ENCODE assay signal across 40 mouse cellular contexts in the genomic region with DNA sequence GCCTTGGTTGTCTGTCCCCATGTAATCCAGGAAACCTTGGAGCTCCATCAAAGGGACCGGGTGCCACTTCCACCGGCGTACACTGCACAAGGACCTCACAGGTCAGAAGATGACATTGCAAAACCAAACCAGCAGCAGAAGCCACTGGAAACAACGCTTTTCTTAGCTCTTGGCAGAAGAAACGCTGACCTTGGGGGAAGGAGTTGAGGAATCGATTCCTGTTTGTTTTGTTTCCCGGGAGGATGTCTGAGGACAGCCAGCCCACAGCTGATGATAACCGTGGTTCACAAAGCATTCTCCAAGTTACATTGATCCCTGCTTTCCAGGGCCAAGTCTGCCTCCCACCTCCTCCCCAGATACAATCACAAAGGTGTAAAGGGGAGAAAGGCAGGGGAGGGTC. TPM values are rescaled to one million over a fixed set of nuclear protein-coding genes. Genes with fewer than 3 reads are reported as not detected.
DNase-seq lines count a peak whose midpoint lies in the region; ATAC-seq lines count a peak whose summit lies in the region.
"Had no signal": no experiment of that assay in that cellular context is flagged by ENCODE, and none has a peak within 500 bp of the region (broad histone marks: within the 10 kb centered on the region; RNA-seq: fewer than 3 reads in every experiment).

No protein-coding gene starts in this region.

- no peak overlapping the region for H3K4me3 ChIP-seq in embryonic facial prominence, embryonic 14.5 days (ENCODE audit: low read depth, low read length)
- no peak overlapping the region for H3K4me3 ChIP-seq in embryonic facial prominence, embryonic 10.5 days
- no peak overlapping the region for H3K4me3 ChIP-seq in midbrain, embryonic 11.5 days (ENCODE audit: low read depth, low read length)
- no peak overlapping the region for H3K4me3 ChIP-seq in midbrain, embryonic 14.5 days (replicated peaks; ENCODE audit: low read depth, low read length)
- no peak overlapping the region for H3K4me3 ChIP-seq in limb, embryonic 15.5 days
- no peak overlapping the region for H3K4me3 ChIP-seq in intestine, embryonic 15.5 days (replicated peaks)
- no peak overlapping the region for H3K4me3 ChIP-seq in forebrain, embryonic 12.5 days (replicated peaks)
- H3K4me3 ChIP-seq: embryonic facial prominence, embryonic 13.5 days; forebrain, embryonic 13.5 days; heart, embryonic 12.5 days; hindbrain, embryonic 15.5 days; kidney, embryonic 15.5 days; left cerebral cortex, adult 2 months had no signal

- H3K9me3 ChIP-seq in embryonic facial prominence, embryonic 14.5 days (ENCODE audit: control insufficient read depth, low read length): no peaks in the 10 kb centered on the region
- H3K9me3 ChIP-seq in embryonic facial prominence, embryonic 10.5 days: no peaks in the 10 kb centered on the region
- no peaks in the 10 kb centered on the region for H3K9me3 ChIP-seq in midbrain, embryonic 11.5 days (ENCODE audit: control insufficient read depth, low read length)
- H3K9me3 ChIP-seq in midbrain, embryonic 14.5 days (ENCODE audit: control insufficient read depth, low read length): no peaks in the 10 kb centered on the region
- no peaks in the 10 kb centered on the region for H3K9me3 ChIP-seq in limb, embryonic 15.5 days
- no peaks in the 10 kb centered on the region for H3K9me3 ChIP-seq in intestine, embryonic 15.5 days
- no peaks in the 10 kb centered on the region for H3K9me3 ChIP-seq in forebrain, embryonic 12.5 days
- H3K9me3 ChIP-seq: embryonic facial prominence, embryonic 13.5 days; forebrain, embryonic 13.5 days; heart, embryonic 12.5 days; hindbrain, embryonic 15.5 days; kidney, embryonic 15.5 days had no signal

- H3K4me1 ChIP-seq in embryonic facial prominence, embryonic 14.5 days (ENCODE audit: control insufficient read depth, insufficient read depth, low read length): peaks cover 6% of the 10 kb centered on the region; the same call in 1 of the 2 replicates
- H3K4me1 ChIP-seq in embryonic facial prominence, embryonic 10.5 days: peaks cover 10% of the 10 kb centered on the region
- H3K4me1 ChIP-seq in midbrain, embryonic 11.5 days (ENCODE audit: control insufficient read depth, insufficient read depth, low read length): no peaks in the 10 kb centered on the region
- no peaks in the 10 kb centered on the region for H3K4me1 ChIP-seq in midbrain, embryonic 14.5 days (ENCODE audit: control insufficient read depth, insufficient read depth, low read length)
- H3K4me1 ChIP-seq in limb, embryonic 15.5 days: peaks cover 20% of the 10 kb centered on the region; the same call in 1 of the 2 replicates
- H3K4me1 ChIP-seq in intestine, embryonic 15.5 days (replicated peaks): 0 out of 2 replicates have a peak, but pooled peaks cover under 1% of the 10 kb centered on the region
- H3K4me1 ChIP-seq in forebrain, embryonic 12.5 days: no peaks in the 10 kb centered on the region
- H3K4me1 ChIP-seq: forebrain, embryonic 13.5 days; heart, embryonic 12.5 days; hindbrain, embryonic 15.5 days; kidney, embryonic 15.5 days had no signal

- no peak overlapping the region for H3K9ac ChIP-seq in embryonic facial prominence, embryonic 14.5 days (ENCODE audit: low read depth, low read length)
- H3K9ac ChIP-seq in midbrain, embryonic 11.5 days (ENCODE audit: low read length): no peak overlapping the region
- H3K9ac ChIP-seq in midbrain, embryonic 14.5 days (replicated peaks; ENCODE audit: low read length): no peak overlapping the region
- H3K9ac ChIP-seq in limb, embryonic 15.5 days: no peak overlapping the region
- no peak overlapping the region for H3K9ac ChIP-seq in intestine, embryonic 15.5 days
- no peak overlapping the region for H3K9ac ChIP-seq in forebrain, embryonic 12.5 days
- H3K9ac ChIP-seq: embryonic facial prominence, embryonic 13.5 days; forebrain, embryonic 13.5 days; heart, embryonic 12.5 days; hindbrain, embryonic 15.5 days; kidney, embryonic 15.5 days; liver, postnatal 0 days had no signal

- H3K27me3 ChIP-seq in embryonic facial prominence, embryonic 14.5 days (replicated peaks; ENCODE audit: control insufficient read depth, insufficient read depth, low read length): no peaks in the 10 kb centered on the region
- H3K27me3 ChIP-seq in embryonic facial prominence, embryonic 10.5 days (replicated peaks; ENCODE audit: low read depth, poor library complexity, severe bottlenecking): no peaks in the 10 kb centered on the region
- H3K27me3 ChIP-seq in midbrain, embryonic 11.5 days (ENCODE audit: control insufficient read depth, insufficient read depth, low read length): no peaks in the 10 kb centered on the region
- no peaks in the 10 kb centered on the region for H3K27me3 ChIP-seq in midbrain, embryonic 14.5 days (ENCODE audit: control insufficient read depth, insufficient read depth, low read length)
- H3K27me3 ChIP-seq in limb, embryonic 15.5 days: no peaks in the 10 kb centered on the region
- no peaks in the 10 kb centered on the region for H3K27me3 ChIP-seq in intestine, embryonic 15.5 days (replicated peaks)
- no peaks in the 10 kb centered on the region for H3K27me3 ChIP-seq in forebrain, embryonic 12.5 days
- H3K27me3 ChIP-seq: embryonic facial prominence, embryonic 13.5 days; forebrain, embryonic 13.5 days; hindbrain, embryonic 15.5 days; kidney, embryonic 15.5 days had no signal

- peak overlapping the region; percentile 19; the same call in 1 of the 2 replicates for H3K27ac ChIP-seq in embryonic facial prominence, embryonic 14.5 days (replicated peaks; ENCODE audit: low read depth, low read length)
- no peak overlapping the region for H3K27ac ChIP-seq in embryonic facial prominence, embryonic 10.5 days (replicated peaks)
- H3K27ac ChIP-seq in midbrain, embryonic 11.5 days (ENCODE audit: low read depth, low read length): no peak overlapping the region
- no peak overlapping the region for H3K27ac ChIP-seq in midbrain, embryonic 14.5 days (replicated peaks; ENCODE audit: low read depth, low read length)
- H3K27ac ChIP-seq in limb, embryonic 15.5 days: peak overlapping the region; percentile 75
- H3K27ac ChIP-seq in intestine, embryonic 15.5 days: no peak overlapping the region
- no peak overlapping the region for H3K27ac ChIP-seq in forebrain, embryonic 12.5 days
- H3K27ac ChIP-seq: forebrain, embryonic 13.5 days; hindbrain, embryonic 15.5 days; kidney, embryonic 15.5 days; left cerebral cortex, adult 2 months; macrophage had no signal

- no peak overlapping the region for H3K4me2 ChIP-seq in embryonic facial prominence, embryonic 14.5 days (ENCODE audit: low read depth, low read length)
- no peak overlapping the region for H3K4me2 ChIP-seq in midbrain, embryonic 11.5 days
- H3K4me2 ChIP-seq in midbrain, embryonic 14.5 days (ENCODE audit: low read length): no peak overlapping the region
- no peak overlapping the region for H3K4me2 ChIP-seq in limb, embryonic 15.5 days
- no peak overlapping the region for H3K4me2 ChIP-seq in intestine, embryonic 15.5 days (replicated peaks)
- H3K4me2 ChIP-seq in forebrain, embryonic 12.5 days: no peak overlapping the region
- H3K4me2 ChIP-seq: embryonic facial prominence, embryonic 13.5 days; forebrain, embryonic 13.5 days; heart, embryonic 12.5 days; hindbrain, embryonic 15.5 days; kidney, embryonic 15.5 days; liver, embryonic 11.5 days had no signal

- DNase-seq in embryonic facial prominence, embryonic 14.5 days (ENCODE audit: low spot score): no peak
- no peak for DNase-seq in embryonic facial prominence, embryonic 10.5 days (ENCODE audit: low spot score)
- peak; percentile 62 for DNase-seq in midbrain, embryonic 11.5 days (ENCODE audit: low spot score, missing footprints)
- no peak for DNase-seq in midbrain, embryonic 14.5 days
- DNase-seq in adrenal gland, postnatal 14 days: peak; percentile 26
- DNase-seq: cerebellum, adult 11-12 months; cerebellum, adult 9-11 months; embryo, embryonic 11 days; gastrocnemius, postnatal 14 days; kidney, adult 18-20 months; kidney, postnatal 25 days had no signal

- 59% methylated on average over 8 of the region's 8 CpGs for WGBS in embryonic facial prominence, embryonic 14.5 days
- 76% methylated on average over 8 of the region's 8 CpGs for WGBS in embryonic facial prominence, embryonic 10.5 days
- WGBS in midbrain, embryonic 11.5 days: 68% methylated on average over 8 of the region's 8 CpGs
- WGBS in midbrain, embryonic 14.5 days: 80% methylated on average over 8 of the region's 8 CpGs
- 73% methylated on average over 8 of the region's 8 CpGs for WGBS in limb, embryonic 15.5 days
- 58% methylated on average over 8 of the region's 8 CpGs for WGBS in intestine, embryonic 15.5 days
- 82% methylated on average over 8 of the region's 8 CpGs for WGBS in forebrain, embryonic 12.5 days

- H3K36me3 ChIP-seq in embryonic facial prominence, embryonic 14.5 days (ENCODE audit: control insufficient read depth, insufficient read depth, low read length): no peaks in the 10 kb centered on the region
- no peaks in the 10 kb centered on the region for H3K36me3 ChIP-seq in embryonic facial prominence, embryonic 10.5 days (replicated peaks)
- H3K36me3 ChIP-seq in midbrain, embryonic 11.5 days (ENCODE audit: control insufficient read depth, insufficient read depth, low read length): no peaks in the 10 kb centered on the region
- no peaks in the 10 kb centered on the region for H3K36me3 ChIP-seq in midbrain, embryonic 14.5 days (ENCODE audit: control insufficient read depth, insufficient read depth, low read length)
- H3K36me3 ChIP-seq in limb, embryonic 15.5 days: no peaks in the 10 kb centered on the region
- no peaks in the 10 kb centered on the region for H3K36me3 ChIP-seq in intestine, embryonic 15.5 days
- no peaks in the 10 kb centered on the region for H3K36me3 ChIP-seq in forebrain, embryonic 12.5 days (replicated peaks)
- H3K36me3 ChIP-seq: embryonic facial prominence, embryonic 13.5 days; heart, embryonic 12.5 days; hindbrain, embryonic 15.5 days; kidney, embryonic 15.5 days had no signal

- ATAC-seq in embryonic facial prominence, embryonic 14.5 days (ENCODE audit: low read depth): no peak
- ATAC-seq in midbrain, embryonic 11.5 days (ENCODE audit: low FRiP score): no peak
- no peak for ATAC-seq in midbrain, embryonic 14.5 days (ENCODE audit: low FRiP score, low TSS enrichment)
- ATAC-seq in limb, embryonic 15.5 days (ENCODE audit: insufficient number of reproducible peaks, low FRiP score, low TSS enrichment, low read depth): no peak
- ATAC-seq in intestine, embryonic 15.5 days: no peak
- ATAC-seq in forebrain, embryonic 12.5 days (ENCODE audit: low FRiP score): no peak
- ATAC-seq: activated CD4-positive, CD25-positive, alpha-beta regulatory T cell, adult 4 months; forebrain, embryonic 13.5 days; inflammation-experienced regulatory T-cells, adult 6 months; liver, postnatal 0 days; midbrain, embryonic 16.5 days had no signal

RNA-seq across cellular contexts. Expression of gene Agxt, which starts 11.0 kb away (rescaled TPM):
- not detected in 2 replicates for polyA plus RNA-seq in embryonic facial prominence, embryonic 14.5 days (2014; fragmentation: Nextera tagmentation; extraction: Ambion mirVana)
- polyA plus RNA-seq in embryonic facial prominence, embryonic 10.5 days (2016; fragmentation: Nextera tagmentation; extraction: Ambion mirVana): not detected in 2 replicates
- not detected in 2 replicates for polyA plus RNA-seq in midbrain, embryonic 11.5 days (2014; fragmentation: Nextera tagmentation; extraction: Ambion mirVana)
- not detected in 2 replicates for polyA plus RNA-seq in midbrain, embryonic 14.5 days (2014; fragmentation: Nextera tagmentation; extraction: Ambion mirVana)
- total RNA-seq in adrenal gland, postnatal 14 days (2021): 2.3 and 40.2 TPM in 2 replicates
- not detected in 2 replicates for polyA plus RNA-seq in limb, embryonic 15.5 days (2015; fragmentation: Nextera tagmentation; extraction: Ambion mirVana)
- 0.59 and 0.62 TPM in 2 replicates for polyA plus RNA-seq in intestine, embryonic 15.5 days (2015; fragmentation: Nextera tagmentation; extraction: Ambion mirVana)
- not detected in 2 replicates for polyA plus RNA-seq in forebrain, embryonic 12.5 days (2016; fragmentation: Nextera tagmentation; extraction: Ambion mirVana)
- total RNA-seq: CH12.LX; ES-E14; gastrocnemius, postnatal 14 days; heart, adult 18-20 months; hematopoietic stem cell, adult 5-6 weeks; layer of hippocampus, adult 18-20 months; layer of hippocampus, postnatal 10 days; left cerebral cortex, adult 2 months; left cerebral cortex, postnatal 25 days; neutrophil, adult 5-6 weeks had no signal
- polyA plus RNA-seq: activated CD4-positive, CD25-positive, alpha-beta regulatory T cell, adult 4 months; C2C12; embryonic facial prominence, embryonic 13.5 days; forebrain, embryonic 13.5 days; heart, embryonic 12.5 days; hindbrain, embryonic 15.5 days; inflammation-experienced regulatory T-cells, adult 6 months; lung, embryonic 16.5 days; macrophage; midbrain, embryonic 16.5 days; neural tube, embryonic 11.5 days; stomach, embryonic 14.5 days; testis, adult 2 months had no signal

RNA-seq across cellular contexts. Expression of gene Kif1a, which starts 22.3 kb away (rescaled TPM):
- 30.7 and 32.4 TPM in 2 replicates for polyA plus RNA-seq in embryonic facial prominence, embryonic 14.5 days (2014; fragmentation: Nextera tagmentation; extraction: Ambion mirVana)
- 23.9 and 27.5 TPM in 2 replicates for polyA plus RNA-seq in embryonic facial prominence, embryonic 10.5 days (2016; fragmentation: Nextera tagmentation; extraction: Ambion mirVana)
- polyA plus RNA-seq in midbrain, embryonic 11.5 days (2014; fragmentation: Nextera tagmentation; extraction: Ambion mirVana): 51.0 and 59.6 TPM in 2 replicates
- polyA plus RNA-seq in midbrain, embryonic 14.5 days (2014; fragmentation: Nextera tagmentation; extraction: Ambion mirVana): 228 and 350 TPM in 2 replicates
- total RNA-seq in adrenal gland, postnatal 14 days (2021): 18.5 and 25.5 TPM in 2 replicates
- 18.7 and 19.1 TPM in 2 replicates for polyA plus RNA-seq in limb, embryonic 15.5 days (2015; fragmentation: Nextera tagmentation; extraction: Ambion mirVana)
- polyA plus RNA-seq in intestine, embryonic 15.5 days (2015; fragmentation: Nextera tagmentation; extraction: Ambion mirVana): 18.3 and 21.4 TPM in 2 replicates
- polyA plus RNA-seq in forebrain, embryonic 12.5 days (2016; fragmentation: Nextera tagmentation; extraction: Ambion mirVana): 129 and 140 TPM in 2 replicates
- total RNA-seq: hematopoietic stem cell, adult 5-6 weeks; neutrophil, adult 5-6 weeks had no signal
- polyA plus RNA-seq: activated CD4-positive, CD25-positive, alpha-beta regulatory T cell, adult 4 months; inflammation-experienced regulatory T-cells, adult 6 months had no signal

RNA-seq across cellular contexts. Expression of gene 2310007B03Rik, which starts 36.7 kb away (rescaled TPM):
- 4.2 and 6.2 TPM in 2 replicates for polyA plus RNA-seq in embryonic facial prominence, embryonic 14.5 days (2014; fragmentation: Nextera tagmentation; extraction: Ambion mirVana)
- 0.87 and 1.5 TPM in 2 replicates for polyA plus RNA-seq in embryonic facial prominence, embryonic 10.5 days (2016; fragmentation: Nextera tagmentation; extraction: Ambion mirVana)
- 0.22 and 0.34 TPM in 2 replicates for polyA plus RNA-seq in midbrain, embryonic 11.5 days (2014; fragmentation: Nextera tagmentation; extraction: Ambion mirVana)
- not detected in 2 replicates for polyA plus RNA-seq in midbrain, embryonic 14.5 days (2014; fragmentation: Nextera tagmentation; extraction: Ambion mirVana)
- total RNA-seq in adrenal gland, postnatal 14 days (2021): not detected in 2 replicates
- 27.6 and 28.8 TPM in 2 replicates for polyA plus RNA-seq in limb, embryonic 15.5 days (2015; fragmentation: Nextera tagmentation; extraction: Ambion mirVana)
- polyA plus RNA-seq in intestine, embryonic 15.5 days (2015; fragmentation: Nextera tagmentation; extraction: Ambion mirVana): 8.7 and 10.4 TPM in 2 replicates
- polyA plus RNA-seq in forebrain, embryonic 12.5 days (2016; fragmentation: Nextera tagmentation; extraction: Ambion mirVana): 0.13 and 0.27 TPM in 2 replicates
- total RNA-seq: gastrocnemius, postnatal 14 days; hematopoietic stem cell, adult 5-6 weeks; layer of hippocampus, adult 18-20 months; layer of hippocampus, postnatal 10 days; left cerebral cortex, adult 2 months; left cerebral cortex, postnatal 25 days had no signal
- polyA plus RNA-seq: activated CD4-positive, CD25-positive, alpha-beta regulatory T cell, adult 4 months; heart, embryonic 12.5 days; inflammation-experienced regulatory T-cells, adult 6 months; macrophage; testis, adult 2 months had no signal

RNA-seq across cellular contexts. Expression of gene Crocc2, which starts 44.5 kb away (rescaled TPM):
- 0.56 and 3.0 TPM in 2 replicates for polyA plus RNA-seq in embryonic facial prominence, embryonic 14.5 days (2014; fragmentation: Nextera tagmentation; extraction: Ambion mirVana)
- polyA plus RNA-seq in embryonic facial prominence, embryonic 10.5 days (2016; fragmentation: Nextera tagmentation; extraction: Ambion mirVana): 0.19 and 0.20 TPM in 2 replicates
- polyA plus RNA-seq in midbrain, embryonic 11.5 days (2014; fragmentation: Nextera tagmentation; extraction: Ambion mirVana): 0.11 TPM in 2 replicates
- polyA plus RNA-seq in midbrain, embryonic 14.5 days (2014; fragmentation: Nextera tagmentation; extraction: Ambion mirVana): 0.05 and 0.09 TPM in 2 replicates
- total RNA-seq in adrenal gland, postnatal 14 days (2021): 0.07 and 0.08 TPM in 2 replicates
- polyA plus RNA-seq in limb, embryonic 15.5 days (2015; fragmentation: Nextera tagmentation; extraction: Ambion mirVana): 0.23 and 0.24 TPM in 2 replicates
- 0.04 and 0.13 TPM in 2 replicates for polyA plus RNA-seq in intestine, embryonic 15.5 days (2015; fragmentation: Nextera tagmentation; extraction: Ambion mirVana)
- 0.10 and 0.14 TPM in 2 replicates for polyA plus RNA-seq in forebrain, embryonic 12.5 days (2016; fragmentation: Nextera tagmentation; extraction: Ambion mirVana)
- total RNA-seq: CH12.LX; gastrocnemius, postnatal 14 days; neutrophil, adult 5-6 weeks had no signal
- polyA plus RNA-seq: activated CD4-positive, CD25-positive, alpha-beta regulatory T cell, adult 4 months; inflammation-experienced regulatory T-cells, adult 6 months; liver, postnatal 0 days; macrophage; small intestine, adult 2 months had no signal

Comparison
In these comparisons a context has a peak if more than half of its experiments do, and no peak if none do; other contexts are left out.
1. DNase-seq: peak in midbrain, embryonic 11.5 days (single experiment) and adrenal gland, postnatal 14 days (single experiment); none in embryonic facial prominence, embryonic 14.5 days (single experiment), embryonic facial prominence, embryonic 10.5 days (single experiment) and midbrain, embryonic 14.5 days (single experiment).
2. H3K27ac ChIP-seq: peak in embryonic facial prominence, embryonic 14.5 days (single experiment) and limb, embryonic 15.5 days (single experiment); none in embryonic facial prominence, embryonic 10.5 days (single experiment), midbrain, embryonic 11.5 days (single experiment), midbrain, embryonic 14.5 days (single experiment), intestine, embryonic 15.5 days (single experiment) and forebrain, embryonic 12.5 days (single experiment).